Mouse (Mus musculus) right cerebral cortex, postnatal 14 days (tissue): ENCODE measurements around the gene Siglec1.
"Not testable (repeated sequence)": the region's sequence is repeated elsewhere in the genome, so short reads cannot be mapped to it uniquely, and the experiment has no call there.

Source experiments
- DNase-seq: peaks from one replicate; pipeline ENCODE4 v3.0.0; 2022

Gene Siglec1

GRCm38 (mm10) chr2:131086667-131087390, at the start of gene Siglec1:
Gene Siglec1, minus strand, starts transcription at chr2:131086765.
- DNase-seq: no peak

GRCm38 (mm10) chr2:131135521-131136139, 49.1 kb upstream of the Siglec1 start:
- DNase-seq: no peak

- no peak for DNase-seq
Measured at GRCm38 (mm10) chr2:131134826-131135400, 48.3 kb upstream of the Siglec1 start.

GRCm38 (mm10) chr2:131134381-131134780, 47.8 kb upstream of the Siglec1 start:
- no peak for DNase-seq

GRCm38 (mm10) chr2:131132930-131133547, 46.5 kb upstream of the Siglec1 start, which contains the start of gene Gm11037:
Gene Gm11037, plus strand, starts transcription at chr2:131133497.
- no peak for DNase-seq

GRCm38 (mm10) chr2:131132111-131132888, 45.7 kb upstream of the Siglec1 start:
- DNase-seq: no peak

GRCm38 (mm10) chr2:131130849-131131248, 44.3 kb upstream of the Siglec1 start:
- no peak for DNase-seq

GRCm38 (mm10) chr2:131129836-131130235, 43.3 kb upstream of the Siglec1 start:
- DNase-seq: no peak

GRCm38 (mm10) chr2:131128636-131129157, 42.1 kb upstream of the Siglec1 start:
- no peak for DNase-seq

GRCm38 (mm10) chr2:131128211-131128610, 41.6 kb upstream of the Siglec1 start:
- DNase-seq: no peak

- DNase-seq: no peak
Measured at GRCm38 (mm10) chr2:131127161-131127730, 40.7 kb upstream of the Siglec1 start, which contains the start of gene Hspa12b. Gene Hspa12b, plus strand, starts transcription at chr2:131127280.

- no peak for DNase-seq
Measured at GRCm38 (mm10) chr2:131125964-131126815, 39.6 kb upstream of the Siglec1 start.

- DNase-seq: no peak
Measured at GRCm38 (mm10) chr2:131125157-131125963, 38.8 kb upstream of the Siglec1 start.

GRCm38 (mm10) chr2:131124166-131124565, 37.6 kb upstream of the Siglec1 start:
- no peak for DNase-seq

GRCm38 (mm10) chr2:131118968-131119574, 32.5 kb upstream of the Siglec1 start:
- no peak for DNase-seq

- DNase-seq: no peak
Measured at GRCm38 (mm10) chr2:131105989-131106388, 19.4 kb upstream of the Siglec1 start.

- not testable (repeated sequence) for DNase-seq
Measured at GRCm38 (mm10) chr2:131105061-131105460, 18.5 kb upstream of the Siglec1 start.

- DNase-seq: no peak
Measured at GRCm38 (mm10) chr2:131104021-131104420, 17.5 kb upstream of the Siglec1 start.

- no peak for DNase-seq
Measured at GRCm38 (mm10) chr2:131101530-131101929, 15.0 kb upstream of the Siglec1 start.

- DNase-seq: no peak
Measured at GRCm38 (mm10) chr2:131097087-131097486, 10.5 kb upstream of the Siglec1 start.
